Mouse (Mus musculus): ENCODE measurements around the gene Gemin6.

DNA sequence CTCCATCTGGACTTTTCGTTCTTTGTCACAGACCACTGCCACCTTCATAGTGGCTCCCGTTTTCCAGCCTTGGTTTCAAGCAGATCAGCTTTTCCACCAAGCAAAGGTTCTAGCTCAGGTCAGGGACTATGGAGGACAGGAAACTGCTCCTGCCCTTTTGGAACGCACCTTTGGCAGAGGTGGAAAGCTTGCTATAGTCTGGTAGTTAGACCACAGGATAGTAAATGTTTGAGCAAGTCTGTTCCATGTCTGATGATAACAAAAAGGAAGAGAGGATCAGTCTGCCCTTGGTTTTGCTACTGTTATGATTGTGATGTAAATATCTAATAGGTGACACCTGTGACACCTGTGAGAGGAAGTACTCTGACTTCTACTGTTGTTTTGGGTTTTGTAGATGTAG is 48.3 kb upstream of the Gemin6 start:
- TF ChIP-seq GATA1 (IDR thresholded peaks at IDR 0.05; ENCODE audit: borderline replicate concordance, low read length): no peak
- TF ChIP-seq FLI1 (IDR thresholded peaks at IDR 0.05; ENCODE audit: low read length): no peak
